Mouse (Mus musculus) Patski (cell line): ENCODE results near the gene Meox1. TPM values are rescaled to one million over a fixed set of nuclear protein-coding genes. Genes with fewer than 3 reads are reported as not detected.

Experiments used
- ATAC-seq: fragments of 100-300 bp; one replicate; pipeline ENCODE4 v1.8.0; 2021
- CTCF ChIA-PET: fragments of 350-600 bp; sonication (Branson Sonifier 250); formaldehyde crosslinking; loops from one replicate; lab custom pipeline; 2022; ENCODE audit warnings: inconsistent platforms; lab: Charles Lee
- POLR2A ChIA-PET: fragments of 350-600 bp; sonication (Branson Sonifier 250); formaldehyde crosslinking; loops from one replicate; lab custom pipeline; 2022; ENCODE audit warnings: antibody characterized with exemption, inconsistent platforms; lab: Charles Lee
- DNase-seq: peaks from one replicate; pipeline ENCODE4 v3.0.0-alpha.2; 2011; ENCODE audit warnings: low read depth, low spot score
- H3K27me3 ChIP-seq: fragments of 371-371 bp; one replicate; pipeline ENCODE4 v1.5.1; 2021
- CTCF ChIP-seq: fragments of 100-300 bp; IDR thresholded peaks from one replicate; pipeline ENCODE4 v1.5.1; 2021
- in situ Hi-C: fragments of 300-500 bp; cut with MboI; formaldehyde crosslinking; loops from 3 replicates; pipeline ENCODE4 v1.11.1; 2018; ENCODE audit warnings: low pct_unique_long_range_greater_than_20kb, mixed read lengths
- polyA plus RNA-seq: library from polyadenylated mRNA; unstranded; gene quantifications from one replicate; pipeline ENCODE4 v1.2.3, GENCODE M21; 2021

Gene Meox1
- polyA plus RNA-seq, 1 experiment from 2014 or later: 0.06 TPM

DNA sequence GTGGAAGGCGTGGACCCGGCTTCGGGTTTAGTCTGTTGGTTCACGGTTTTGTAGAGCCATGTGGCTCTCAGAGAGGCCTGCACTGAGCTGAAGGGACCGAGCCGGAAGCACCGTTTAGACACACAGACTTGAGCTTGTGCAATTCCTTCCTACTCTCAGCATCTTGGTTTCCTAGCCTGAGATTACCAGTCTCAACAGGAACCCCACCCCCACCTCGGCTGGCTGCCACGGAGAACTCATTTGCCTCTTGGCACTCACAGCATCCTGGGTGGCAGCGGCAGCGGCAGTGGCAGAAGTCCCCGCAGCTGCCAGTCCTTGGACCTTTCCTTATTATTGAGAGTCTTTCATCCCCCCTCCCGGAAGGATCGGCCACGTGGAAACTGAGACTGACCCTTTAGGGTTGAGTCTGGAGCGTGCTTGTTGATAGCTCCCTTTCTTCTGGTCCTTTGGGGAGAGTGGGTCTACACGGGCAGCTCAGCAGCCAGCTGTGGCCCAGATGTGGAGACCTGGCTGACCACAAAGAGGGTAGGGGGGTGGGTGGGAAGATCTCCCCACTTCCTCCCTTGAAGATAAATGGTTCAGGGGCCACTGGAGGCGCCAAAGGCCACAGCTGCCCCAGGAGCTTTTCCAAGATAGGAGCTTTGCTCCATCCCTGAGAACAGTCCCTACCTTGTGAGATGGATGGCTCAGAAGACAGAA is 24.0 kb downstream of the Meox1 start:
- DNase-seq: no peak
- in situ Hi-C loops: no loop called here
- ChIA-PET CTCF (interaction anchor here (1.3 kb wide), 1 partner anchor 40 kb away, joined by 5 read pairs; no protein-coding TSS in a partner anchor), POLR2A (interaction anchor here (0.5 kb wide), 2 partner anchors 10 to 59 kb away, joined by 3 to 4 read pairs; no protein-coding TSS in a partner anchor)
- ATAC-seq: no peak
- peaks cover 12% of the 10 kb centered on the region for H3K27me3 ChIP-seq
- no peak for TF ChIP-seq CTCF

DNA sequence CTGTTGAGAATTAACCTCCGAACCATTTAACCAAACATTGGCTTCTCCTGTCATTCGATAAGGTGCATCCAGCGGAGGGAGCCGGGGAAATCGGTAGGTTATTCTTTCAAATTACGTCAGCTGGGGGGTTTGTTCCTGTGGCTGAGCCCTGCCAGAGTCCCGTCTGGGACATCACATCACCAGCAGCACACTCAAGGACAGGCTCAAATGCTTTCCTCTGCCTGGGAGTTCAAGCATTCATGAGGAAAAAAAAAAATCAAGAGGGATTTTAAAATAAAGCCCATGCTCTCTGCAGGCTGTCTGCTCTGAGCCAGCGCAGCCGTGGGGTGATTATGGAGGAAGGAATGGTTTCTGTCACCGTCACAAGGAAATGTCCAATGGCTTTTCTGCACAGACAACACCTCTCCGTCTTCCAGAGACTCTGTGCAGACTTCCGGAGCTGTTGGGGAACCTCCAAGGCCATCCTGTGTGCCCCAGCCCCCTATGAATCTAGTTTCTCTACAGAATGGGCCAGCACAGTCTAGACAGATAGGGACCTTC is 26.6 kb downstream of the Meox1 start:
- ATAC-seq (no peak), DNase-seq (no peak)
- no peak for TF ChIP-seq CTCF
- no peaks in the 10 kb centered on the region for H3K27me3 ChIP-seq
- in situ Hi-C loops: no loop called here
- POLR2A ChIA-PET: no interaction called here
- CTCF ChIA-PET: no interaction called here

DNA sequence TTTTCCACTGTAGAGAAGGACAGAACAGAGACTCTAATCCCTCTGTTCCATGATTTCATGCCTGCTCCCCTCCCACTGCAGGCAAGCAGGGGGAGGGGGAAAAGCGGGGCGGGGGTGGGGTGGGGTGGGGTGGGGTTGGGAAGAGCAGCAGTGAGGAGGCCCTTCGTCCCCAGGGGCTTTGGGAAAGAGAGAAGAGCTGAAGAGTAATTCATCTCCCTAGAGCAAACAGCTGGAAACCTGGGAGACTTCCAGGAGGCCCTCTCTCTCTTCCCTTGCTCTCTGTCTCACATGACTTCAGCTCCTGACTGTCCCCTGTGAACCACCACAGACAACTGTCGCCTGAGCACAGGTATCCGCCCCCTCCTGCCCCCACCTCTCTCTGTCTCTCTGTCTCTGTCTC is 35.4 kb downstream of the Meox1 start:
- no peak for DNase-seq

DNA sequence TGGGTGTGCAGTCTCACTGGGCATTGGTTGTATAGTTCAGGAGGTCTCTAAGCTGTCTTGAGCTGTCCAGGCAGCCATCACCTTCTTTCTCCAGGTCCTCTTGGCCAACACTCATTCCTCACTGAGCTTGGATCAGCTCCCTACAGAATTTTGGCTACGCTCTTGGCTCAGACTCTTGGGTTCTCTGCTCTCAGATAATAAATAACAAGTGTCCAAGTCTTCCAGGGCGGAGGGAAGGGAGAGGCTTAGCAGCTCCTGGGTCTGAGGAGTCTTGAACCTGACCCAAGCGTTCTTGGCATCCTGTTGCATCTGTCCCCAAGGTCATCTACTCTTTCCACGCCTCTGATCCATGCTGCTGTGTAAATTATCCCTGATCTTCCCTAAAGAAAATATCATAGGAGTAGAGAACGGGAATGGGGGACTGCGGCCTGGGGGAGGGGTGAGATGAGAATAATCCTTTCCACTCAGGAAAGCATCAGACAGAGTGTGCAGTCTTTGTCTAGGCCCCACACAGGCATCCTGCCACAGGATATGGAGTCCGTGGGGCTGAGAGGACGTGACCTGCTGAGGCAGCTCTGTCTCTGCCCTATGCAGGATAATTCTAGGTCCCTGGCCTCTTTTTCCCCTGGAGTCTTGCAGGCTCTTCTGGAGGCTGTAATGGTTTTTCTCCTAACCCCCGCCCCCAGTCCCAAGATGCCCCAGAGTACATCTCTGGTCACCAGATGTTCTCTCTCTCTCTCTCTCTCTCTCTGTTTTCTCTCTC is 38.0 kb downstream of the Meox1 start:
- in situ Hi-C loops: no loop called here
- ChIA-PET CTCF (no interaction called here), POLR2A (no interaction called here)
- DNase-seq (no peak), ATAC-seq (no peak)
- no peaks in the 10 kb centered on the region for H3K27me3 ChIP-seq
- TF ChIP-seq CTCF: no peak

More for the DNA sequence above, 35.4 kb downstream of the Meox1 start:
- CTCF ChIA-PET: no interaction called here
- TF ChIP-seq CTCF: no peak
- in situ Hi-C loops: no loop called here
- no peak for ATAC-seq
- no peaks in the 10 kb centered on the region for H3K27me3 ChIP-seq
- POLR2A ChIA-PET: interaction anchor here (0.6 kb wide), 1 partner anchor 25 kb away, joined by 3 read pairs; no protein-coding TSS in a partner anchor

DNA sequence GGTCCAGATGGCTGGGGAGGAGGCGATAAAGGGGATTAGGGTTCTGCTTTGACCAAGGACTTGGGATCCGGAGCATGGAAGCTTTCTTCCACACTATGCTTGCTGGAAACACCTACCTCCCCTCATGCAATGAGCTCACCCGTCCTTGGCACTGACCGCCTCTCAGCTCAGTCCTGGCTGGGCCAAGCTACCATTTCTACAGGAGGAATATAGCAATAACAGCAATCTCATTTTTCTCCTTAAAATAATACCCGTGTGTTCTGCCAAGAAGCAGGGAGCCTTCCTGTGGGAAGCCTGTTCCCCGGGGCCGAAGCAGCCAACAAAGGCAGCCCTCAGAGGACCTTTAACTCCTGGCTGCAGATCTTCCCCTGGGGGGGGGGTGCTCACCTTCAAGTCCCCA is 43.1 kb downstream of the Meox1 start:
- POLR2A ChIA-PET: no interaction called here
- in situ Hi-C loops: no loop called here
- CTCF ChIA-PET: interaction anchor here (0.7 kb wide), 1 partner anchor 37 kb away, joined by 3 read pairs; no protein-coding TSS in a partner anchor
- no peak for DNase-seq
- H3K27me3 ChIP-seq: no peaks in the 10 kb centered on the region
- no peak for TF ChIP-seq CTCF
- ATAC-seq: no peak

DNA sequence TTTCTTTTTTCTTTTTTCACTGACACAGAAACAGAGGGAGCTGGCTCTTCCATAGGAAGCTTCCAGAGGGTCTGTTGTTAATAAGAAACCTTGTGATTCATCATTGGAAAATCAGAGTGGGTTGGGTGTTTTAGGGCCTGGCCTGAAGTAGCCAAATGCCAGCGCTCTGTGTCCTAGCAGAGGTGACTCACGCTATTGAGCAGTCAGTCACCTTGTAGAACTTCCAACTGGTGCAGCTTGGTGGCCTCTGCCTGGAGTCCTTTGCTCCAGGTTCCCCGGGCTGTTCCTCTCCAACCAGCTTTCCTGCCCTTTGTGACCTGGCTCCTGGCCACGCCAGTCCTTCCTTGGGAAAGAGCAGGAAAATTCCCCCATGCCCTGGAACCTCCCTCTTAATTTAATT is 44.9 kb downstream of the Meox1 start:
- peak; percentile 54 for DNase-seq
- peak; percentile 74 for ATAC-seq
- in situ Hi-C loops: no loop called here
- ChIA-PET CTCF (interaction anchor here (0.9 to 1.9 kb wide), 3 partner anchors 11 to 35 kb away, joined by 3 to 5 read pairs (median 4); no protein-coding TSS in a partner anchor), POLR2A (no interaction called here)
- TF ChIP-seq CTCF: no peak
- H3K27me3 ChIP-seq: no peaks in the 10 kb centered on the region

DNA sequence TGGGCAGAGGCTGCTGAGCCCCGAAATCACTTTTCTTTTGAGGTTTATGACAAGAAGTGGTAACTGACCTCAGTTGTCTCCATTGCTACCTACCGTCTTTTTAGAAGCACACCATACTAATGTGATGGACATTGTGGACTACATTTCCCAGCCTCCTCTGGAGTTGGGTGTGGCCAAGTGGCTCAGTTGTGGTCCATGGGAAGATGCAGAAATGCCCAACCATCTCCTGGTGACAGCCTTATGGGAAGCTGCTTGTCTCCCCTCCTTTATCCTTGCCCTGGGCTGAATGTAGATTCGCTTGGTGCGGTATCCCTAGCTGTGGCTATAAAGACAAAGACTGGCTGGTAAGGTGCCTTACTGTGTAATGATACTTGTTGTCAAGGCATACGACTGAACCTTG is 46.7 kb downstream of the Meox1 start:
- CTCF ChIA-PET: interaction anchor here (1.7 kb wide), 1 partner anchor 57 kb away, joined by 3 read pairs; no protein-coding TSS in a partner anchor

DNA sequence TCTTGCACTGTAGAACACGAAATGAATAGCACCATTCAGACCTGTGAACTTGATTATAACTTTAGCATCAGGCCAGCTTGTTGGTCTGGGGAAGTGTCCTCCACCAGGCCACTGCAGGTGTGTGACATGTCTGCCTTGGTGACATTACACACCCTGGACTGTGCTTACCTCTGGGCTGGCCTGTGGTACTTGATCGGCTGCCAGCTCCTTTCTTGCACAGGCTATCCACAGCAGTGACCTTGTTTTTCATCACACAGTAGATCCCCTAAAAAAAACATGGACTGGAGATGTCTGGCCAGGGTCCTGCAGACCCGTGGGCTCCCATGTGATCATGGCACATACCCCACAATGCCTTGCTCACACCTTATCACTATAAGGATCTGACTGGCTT is 51.4 kb downstream of the Meox1 start:
- ChIA-PET CTCF (interaction anchor here (1.4 kb wide), 1 partner anchor 62 kb away, joined by 4 read pairs; no protein-coding TSS in a partner anchor), POLR2A (interaction anchor here (1.2 to 1.3 kb wide), 2 partner anchors 16 to 37 kb away, joined by 3 to 5 read pairs; no protein-coding TSS in a partner anchor)
- H3K27me3 ChIP-seq: no peaks in the 10 kb centered on the region
- DNase-seq: no peak
- no peak for TF ChIP-seq CTCF
- no peak for ATAC-seq
- in situ Hi-C loops: no loop called here

More for the DNA sequence above, 46.7 kb downstream of the Meox1 start:
- no peak for DNase-seq
- in situ Hi-C loops: no loop called here
- no peak for ATAC-seq
- TF ChIP-seq CTCF: no peak
- POLR2A ChIA-PET: no interaction called here
- no peaks in the 10 kb centered on the region for H3K27me3 ChIP-seq

DNA sequence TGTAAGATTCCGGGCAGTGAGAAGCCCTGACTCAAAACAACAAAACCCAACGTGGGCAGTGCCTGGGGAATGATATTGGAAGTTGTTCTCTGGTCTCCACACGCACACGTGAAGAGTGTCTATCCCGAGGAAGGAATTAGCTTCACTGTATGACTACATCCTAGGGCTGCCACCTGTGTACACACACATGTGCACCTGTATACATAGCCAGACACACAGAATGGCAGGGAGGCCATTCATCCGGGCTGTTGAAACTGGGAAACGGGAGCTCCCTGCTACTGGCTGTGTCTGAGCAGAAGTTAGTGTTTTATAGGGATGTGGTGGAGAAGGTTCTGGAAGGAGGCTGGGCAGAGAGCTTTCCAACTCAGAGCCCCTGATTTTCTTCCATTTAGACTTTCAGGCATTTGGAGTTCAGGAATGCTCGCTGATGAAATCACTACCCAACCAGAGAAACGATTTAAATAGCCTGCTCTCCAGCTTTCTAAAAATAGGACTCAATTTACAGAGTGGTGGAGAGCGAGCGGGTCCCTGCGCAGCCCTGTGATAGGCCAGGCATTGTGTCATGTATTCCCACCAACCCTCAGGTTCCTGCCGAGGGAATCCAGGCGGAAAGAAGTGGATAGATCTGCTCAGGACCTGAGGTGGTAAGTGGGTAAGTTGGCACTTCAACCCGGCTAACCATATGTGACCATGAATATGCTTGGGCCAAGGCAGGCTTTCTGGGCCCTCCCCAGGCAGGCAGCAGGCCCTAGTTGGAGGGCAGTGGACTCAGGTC is 52.0 kb downstream of the Meox1 start:
- H3K27me3 ChIP-seq: no peaks in the 10 kb centered on the region
- DNase-seq (peak; percentile 41), ATAC-seq (no peak)
- in situ Hi-C loops: no loop called here
- CTCF ChIA-PET: interaction anchor here (1.4 to 1.8 kb wide), 2 partner anchors 14 to 63 kb away, joined by 4 read pairs; no protein-coding TSS in a partner anchor
- no peak for TF ChIP-seq CTCF
- POLR2A ChIA-PET: interaction anchor here (1.2 to 1.3 kb wide), 2 partner anchors 15 to 37 kb away, joined by 3 to 5 read pairs; no protein-coding TSS in a partner anchor

DNA sequence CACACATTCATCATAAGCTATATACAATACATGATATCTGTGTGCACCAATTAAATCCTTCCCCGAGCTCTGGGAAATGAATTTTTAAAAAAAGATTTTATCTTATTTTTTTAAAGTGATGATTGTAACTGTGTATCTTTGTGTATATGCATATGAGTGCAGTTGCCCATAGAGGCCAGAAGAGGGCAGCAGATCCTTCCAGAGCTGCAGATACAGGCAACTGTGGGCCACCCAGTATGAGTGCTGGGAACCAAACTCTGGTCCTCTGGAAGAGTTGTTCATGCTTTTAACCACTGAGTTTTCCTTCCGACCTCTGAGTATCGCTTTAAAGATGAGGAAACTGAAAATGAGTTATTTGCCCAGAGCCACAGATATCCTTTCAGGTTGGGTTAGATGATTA is 53.8 kb downstream of the Meox1 start:
- in situ Hi-C loops: no loop called here
- peak; percentile 60 for TF ChIP-seq CTCF
- H3K27me3 ChIP-seq: no peaks in the 10 kb centered on the region
- no peak for DNase-seq
- ChIA-PET POLR2A (no interaction called here), CTCF (interaction anchor here (1.0 to 2.4 kb wide), 3 partner anchors 25 to 70 kb away, joined by 3 to 7 read pairs (median 6); no protein-coding TSS in a partner anchor)
- ATAC-seq: no peak
